Mouse (Mus musculus): ENCODE results near the gene Sema4a.

DNA sequence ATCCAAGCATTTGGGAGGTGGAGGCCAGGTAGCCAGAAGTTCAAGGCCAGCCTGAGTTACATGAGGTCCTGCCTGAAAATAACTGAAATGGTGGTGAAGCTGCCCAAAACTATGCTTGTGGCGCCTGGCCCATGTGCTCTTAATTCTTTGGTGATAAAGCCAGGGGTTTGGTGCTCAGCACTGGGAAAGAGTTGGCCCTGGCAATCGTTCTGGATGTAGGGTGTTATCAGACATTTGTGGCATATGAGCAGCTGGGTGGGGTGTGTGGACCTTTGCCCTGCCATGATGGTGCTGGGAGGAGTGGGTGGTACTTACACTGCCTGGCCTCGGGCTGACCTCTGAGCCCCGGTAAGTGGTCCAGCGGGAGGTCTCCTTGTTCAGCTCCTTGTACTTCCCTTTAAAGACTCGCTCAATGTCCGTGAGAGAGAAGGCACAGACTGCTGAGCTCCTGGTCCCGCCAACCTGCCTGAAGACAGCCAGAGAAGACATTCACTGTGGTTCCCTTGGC is 13.3 kb downstream of the Sema4a start:
- TF ChIP-seq POLR2A (IDR thresholded peaks at IDR 0.05; ENCODE audit: low read depth, low read length) (no peak), CTCF (IDR thresholded peaks at IDR 0.05; ENCODE audit: extremely low read depth, insufficient read depth, insufficient read length, insufficient replicate concordance) (no peak)
